Mouse (Mus musculus) CD8-positive naive resting alpha-beta T cell, adult 57 days (primary cell): Measurements from ENCODE around the gene Fam173a. TPM values are rescaled to one million over a fixed set of nuclear protein-coding genes. Genes with fewer than 3 reads are reported as not detected.

Source experiments
- total RNA-seq: library from RNA; stranded (reverse); gene quantifications from one replicate; pipeline ENCODE4 v1.2.4, GENCODE M21; 2023

Gene Fam173a
- total RNA-seq: 44.7 TPM

DNA sequence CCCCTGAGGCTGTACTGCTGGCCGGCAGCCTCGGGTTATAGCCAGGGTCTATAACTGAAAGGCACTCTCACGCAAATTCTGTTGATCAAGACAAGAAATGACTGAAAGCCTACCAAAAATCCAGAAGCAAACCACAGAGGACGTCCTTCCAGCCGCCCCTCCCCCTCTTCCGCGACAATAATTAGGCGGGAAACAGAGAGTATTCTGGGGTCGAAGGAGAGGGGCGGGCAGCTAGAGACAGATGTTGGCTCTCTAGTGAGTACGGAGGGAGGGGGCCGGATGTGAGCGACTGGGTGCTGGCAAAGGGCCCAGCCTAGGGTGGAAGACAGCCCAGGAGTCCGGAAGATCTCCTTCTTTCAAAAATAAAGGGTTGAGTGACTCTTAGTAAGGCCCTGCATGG, at the start of gene Fam173a:
Gene Fam173a, minus strand, starts transcription at position 287 of the 400 bp plus-strand sequence.

DNA sequence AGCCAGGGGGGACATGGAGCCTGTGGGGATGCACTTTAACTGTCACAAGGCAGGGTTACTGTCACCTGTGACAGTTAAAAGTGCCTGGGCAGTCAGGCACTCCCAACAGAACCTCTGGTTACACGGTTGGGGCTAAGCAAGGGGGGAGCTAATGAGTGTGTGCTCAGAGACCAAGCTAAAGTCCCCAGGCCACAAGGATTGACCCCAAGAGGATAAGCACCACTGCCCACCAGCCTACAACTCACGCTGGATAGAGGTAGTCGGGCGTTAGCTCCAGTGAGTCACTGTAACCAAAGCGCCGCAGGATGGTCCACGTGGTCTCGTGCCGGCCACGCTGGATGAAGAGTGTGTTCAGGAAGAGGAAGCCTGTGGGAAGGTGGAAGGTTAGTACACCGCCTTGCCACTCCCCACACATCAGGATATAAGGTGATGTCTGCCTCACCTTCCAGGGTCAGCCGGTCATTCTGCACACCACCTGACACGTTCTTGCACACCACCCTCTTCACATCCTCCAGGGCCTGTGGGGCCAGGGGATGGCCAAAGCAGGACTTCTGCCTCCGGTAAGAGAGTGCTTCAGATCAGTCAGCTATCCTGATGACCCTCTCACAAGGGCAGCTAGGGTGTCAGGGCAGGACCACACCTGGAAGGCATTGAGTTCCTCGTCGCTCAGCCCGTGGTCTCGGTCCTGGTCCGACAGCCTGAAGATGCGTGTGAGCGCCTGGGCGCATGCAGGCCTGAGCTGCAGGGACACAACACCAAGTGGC, 48.6 kb upstream of the Fam173a start, which contains the start of gene Gm20683:
Gene Gm20683, minus strand, starts transcription at position 647 of the 764 bp plus-strand sequence.

DNA sequence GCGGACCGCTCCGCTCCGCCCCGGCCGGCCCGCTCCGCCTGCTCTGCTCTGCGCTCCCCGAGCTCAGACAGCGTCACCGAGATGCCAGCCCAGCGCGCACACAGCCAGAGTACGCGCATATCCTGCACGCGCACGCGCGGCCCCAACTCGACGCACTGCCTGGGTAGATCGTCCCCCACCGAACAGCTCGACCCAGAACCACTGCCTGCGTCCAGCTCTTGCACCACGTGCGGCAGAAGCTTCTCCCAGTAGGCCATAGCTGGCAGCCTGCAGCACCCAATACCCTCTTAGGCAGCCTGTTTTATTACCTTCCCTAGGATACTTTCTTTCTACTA, 44.3 kb upstream of the Fam173a start, which contains the start of gene Rhbdl1:
Gene Rhbdl1, minus strand, starts transcription at position 220 of the 335 bp plus-strand sequence.

DNA sequence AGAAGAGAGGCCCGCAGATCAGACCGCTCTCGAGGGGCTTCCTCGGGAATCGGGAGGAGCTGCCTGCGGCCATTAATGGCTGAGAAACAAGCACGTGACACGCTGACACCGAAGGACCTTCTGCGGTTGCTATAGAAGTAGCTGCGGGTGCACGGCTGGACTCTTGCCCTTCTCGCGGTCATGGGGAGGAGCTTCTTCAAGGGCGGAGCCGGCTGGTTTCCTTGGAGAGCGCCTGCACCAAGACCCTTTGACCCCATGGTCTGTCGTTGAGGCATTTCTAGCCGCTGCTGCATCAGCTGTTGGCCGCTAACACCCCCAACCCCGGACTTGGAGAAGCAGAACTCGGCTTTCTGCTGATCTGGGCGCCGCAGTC, 40.6 kb upstream of the Fam173a start, which contains the start of gene Stub1:
Gene Stub1, minus strand, starts transcription at position 114 of the 373 bp plus-strand sequence.

DNA sequence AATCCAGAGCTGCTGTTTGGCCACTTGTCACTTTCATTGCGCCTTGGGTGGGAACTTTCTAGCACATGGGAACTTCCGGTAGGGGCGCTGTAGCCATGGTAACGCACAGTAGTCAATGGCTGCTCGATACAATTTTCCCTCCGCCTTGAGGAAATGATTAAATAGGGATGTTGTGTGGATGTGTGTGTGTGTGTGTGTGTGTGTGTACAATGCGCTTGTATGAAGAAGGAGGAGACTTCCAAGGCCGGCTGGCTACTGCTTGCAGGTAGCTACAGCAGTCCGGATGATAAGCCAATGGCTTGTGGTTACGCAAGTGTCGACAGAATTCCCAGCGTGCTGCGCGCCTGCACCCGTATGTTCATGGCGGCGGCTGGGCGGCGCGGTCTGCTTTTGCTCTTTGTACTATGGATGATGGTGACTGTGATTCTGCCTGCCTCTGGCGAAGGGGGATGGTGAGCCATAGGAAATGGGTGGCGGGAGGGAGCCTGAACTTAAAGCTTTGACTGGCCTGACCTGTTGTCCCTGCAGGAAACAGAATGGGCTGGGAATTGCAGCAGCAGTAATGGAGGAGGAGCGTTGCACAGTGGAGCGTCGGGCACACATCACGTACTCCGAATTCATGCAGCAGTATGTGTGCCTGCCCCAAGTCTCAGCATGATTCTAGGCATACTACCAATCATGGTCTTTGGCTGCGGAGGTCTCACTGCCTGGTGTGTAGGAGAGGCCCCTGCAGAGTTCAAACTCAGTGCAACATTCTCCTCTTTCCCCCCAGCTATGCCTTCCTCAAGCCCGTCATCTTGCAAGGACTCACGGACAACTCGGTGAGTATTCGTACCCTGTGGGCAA, 36.2 kb upstream of the Fam173a start, which contains the start of gene Jmjd8:
Gene Jmjd8, plus strand, starts transcription at position 156 of the 846 bp plus-strand sequence.

DNA sequence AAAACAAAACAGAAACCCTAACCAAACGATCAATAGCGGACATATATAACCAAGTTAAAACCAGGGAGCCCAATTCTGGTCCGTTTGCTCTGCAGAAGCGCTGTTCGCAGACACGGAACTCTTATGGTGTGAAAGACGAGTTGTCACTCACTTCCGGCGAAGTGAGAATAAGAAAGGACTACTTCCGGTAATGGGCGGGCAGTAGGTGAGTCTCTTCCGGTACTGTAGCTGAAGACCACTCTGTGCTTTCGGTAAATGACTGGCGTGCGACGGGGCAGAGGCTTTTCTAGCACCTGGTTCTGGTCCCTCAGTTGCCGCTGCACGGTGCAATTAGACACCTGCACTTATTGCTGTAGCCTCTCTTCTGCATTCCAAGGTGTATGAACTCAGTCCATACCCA, 30.8 kb upstream of the Fam173a start, which contains the start of gene Wdr24:
Gene Wdr24, plus strand, starts transcription at position 176 of the 400 bp plus-strand sequence.

DNA sequence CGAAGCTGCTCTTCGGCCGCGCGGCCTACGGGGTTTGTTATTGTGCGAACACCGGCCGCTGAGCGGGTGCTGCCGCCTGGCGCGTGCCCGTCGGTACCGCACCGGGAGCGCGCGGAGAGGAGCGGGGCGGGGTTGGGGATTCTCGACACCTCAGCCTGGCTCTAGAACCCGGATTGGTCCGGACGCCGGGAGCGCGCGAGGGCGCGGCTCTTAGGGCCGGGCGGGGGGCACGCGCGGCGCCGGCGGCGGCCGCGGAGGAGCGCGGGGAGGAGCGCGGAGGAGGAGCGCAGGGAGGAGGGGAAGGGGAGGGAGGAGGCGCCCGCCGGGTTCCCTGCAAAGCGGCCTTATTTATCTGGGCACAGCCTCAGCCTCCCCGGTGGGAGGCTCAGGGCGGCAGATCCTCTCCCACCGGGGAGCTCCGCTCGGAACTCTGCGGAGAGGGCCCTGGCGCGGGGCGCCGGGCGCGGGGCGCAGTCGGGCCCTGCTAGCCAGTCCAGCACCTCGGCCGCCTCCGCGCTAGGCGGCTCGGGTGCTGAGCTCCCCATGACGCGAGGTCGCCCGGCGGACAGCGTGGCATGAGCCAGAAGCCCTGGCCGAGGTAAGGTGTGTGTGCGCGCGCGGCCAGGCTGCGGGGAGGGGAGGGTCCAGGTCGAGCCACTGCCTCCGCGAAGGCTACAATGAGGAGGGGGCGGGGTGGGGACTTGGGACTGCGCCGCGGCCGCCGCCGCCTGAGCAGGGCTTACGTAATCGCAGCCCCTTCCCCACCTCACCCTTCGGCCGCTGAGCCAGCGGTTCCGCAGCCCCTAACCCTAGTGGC, 16.3 kb upstream of the Fam173a start, which contains the start of gene Fbxl16:
Gene Fbxl16, plus strand, starts transcription at position 297 of the 817 bp plus-strand sequence.

DNA sequence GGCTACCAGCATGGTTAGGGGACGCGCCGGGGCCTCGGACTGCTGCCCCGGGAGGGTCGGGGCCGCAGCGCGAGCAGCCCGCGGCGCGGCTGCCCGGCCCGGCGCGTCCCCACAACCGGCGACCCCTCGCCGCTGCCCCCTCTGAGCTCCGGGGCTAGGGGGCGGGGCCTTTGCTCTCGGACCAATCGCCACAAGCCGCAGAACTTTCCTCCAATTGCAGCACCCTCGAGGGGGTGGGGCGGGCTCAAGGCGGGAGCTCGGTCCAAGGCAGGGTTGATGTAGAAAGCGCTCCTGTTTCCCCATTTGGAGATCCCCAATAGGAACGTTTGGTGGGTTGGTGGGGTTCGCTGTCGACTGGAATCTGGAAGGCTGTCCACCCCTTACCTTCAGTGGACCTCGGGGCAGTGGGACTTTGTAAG, 4.3 kb upstream of the Fam173a start, which contains the start of gene Metrn:
Gene Metrn, minus strand, starts transcription at position 186 of the 419 bp plus-strand sequence.

DNA sequence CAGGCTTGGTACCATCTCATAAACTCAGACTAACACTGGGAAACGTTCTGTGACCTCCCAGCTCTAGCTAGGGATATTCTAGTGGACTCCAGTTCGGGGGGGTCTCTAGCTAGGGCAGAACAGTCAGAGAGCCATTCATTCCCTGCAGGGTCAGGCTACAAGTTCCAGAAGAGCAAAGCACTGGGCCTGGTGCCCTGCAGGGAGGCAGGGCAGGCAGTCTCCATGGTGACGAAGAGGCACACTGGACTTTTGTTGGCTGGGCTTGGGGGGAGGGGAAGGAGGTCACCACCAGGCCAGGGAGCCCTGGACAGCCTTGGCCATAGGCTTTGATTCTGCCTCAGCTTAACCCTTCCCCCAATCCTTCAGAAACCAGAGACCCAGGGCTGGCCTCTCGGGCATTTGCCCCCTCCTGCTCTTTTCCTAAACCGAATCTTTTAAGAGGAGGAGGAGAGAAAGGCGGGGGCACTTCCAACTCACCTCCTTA, 3.0 kb upstream of the Fam173a start, which contains the start of gene AC134908.4:
Gene AC134908.4, minus strand, starts transcription at position 51 of the 484 bp plus-strand sequence.

DNA sequence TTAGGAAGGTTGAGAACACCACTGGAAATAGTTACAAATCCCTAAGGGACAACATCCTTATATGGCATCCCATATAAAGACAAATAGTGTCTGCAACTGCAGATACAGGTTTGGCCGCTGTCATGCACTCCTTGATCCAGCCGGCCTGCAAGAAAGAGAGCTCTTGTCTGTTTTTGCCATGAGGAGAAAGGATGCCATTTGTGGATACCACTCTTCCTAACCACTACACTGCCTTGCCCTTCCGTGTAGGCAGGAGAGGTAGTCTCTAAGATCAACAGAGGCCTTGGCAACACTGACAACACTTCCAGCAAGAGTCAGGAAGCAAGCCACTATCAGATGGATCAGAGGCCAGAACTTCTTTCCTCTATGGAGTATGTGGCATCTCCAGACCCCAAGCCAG, 6.4 kb downstream of the Fam173a start, which contains the start of gene Ccdc78:
Gene Ccdc78, plus strand, starts transcription at position 301 of the 400 bp plus-strand sequence.

DNA sequence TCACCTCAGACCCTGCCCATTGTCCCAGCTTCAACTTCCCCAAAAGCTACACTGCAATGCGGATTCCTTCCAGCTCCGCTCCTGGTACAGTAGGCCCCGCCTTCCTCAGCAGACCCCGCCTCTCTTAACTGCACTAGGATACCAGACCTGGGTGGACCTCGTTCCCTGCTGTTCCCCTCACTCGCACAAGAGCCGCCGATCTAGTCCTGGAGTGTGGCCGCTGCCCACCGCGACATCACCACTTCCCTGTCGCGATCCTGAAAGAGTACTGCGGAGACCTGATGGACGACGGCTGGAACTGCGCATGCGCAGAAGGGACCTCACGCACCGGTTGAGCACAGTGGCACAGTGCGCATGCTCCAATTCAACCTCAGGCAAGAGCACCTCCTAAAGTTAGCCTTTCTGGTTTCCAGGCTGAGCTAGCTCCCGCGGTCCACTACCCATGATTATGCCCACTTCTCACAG, 7.4 kb downstream of the Fam173a start, which contains the start of gene Haghl:
Gene Haghl, minus strand, starts transcription at position 393 of the 465 bp plus-strand sequence.

DNA sequence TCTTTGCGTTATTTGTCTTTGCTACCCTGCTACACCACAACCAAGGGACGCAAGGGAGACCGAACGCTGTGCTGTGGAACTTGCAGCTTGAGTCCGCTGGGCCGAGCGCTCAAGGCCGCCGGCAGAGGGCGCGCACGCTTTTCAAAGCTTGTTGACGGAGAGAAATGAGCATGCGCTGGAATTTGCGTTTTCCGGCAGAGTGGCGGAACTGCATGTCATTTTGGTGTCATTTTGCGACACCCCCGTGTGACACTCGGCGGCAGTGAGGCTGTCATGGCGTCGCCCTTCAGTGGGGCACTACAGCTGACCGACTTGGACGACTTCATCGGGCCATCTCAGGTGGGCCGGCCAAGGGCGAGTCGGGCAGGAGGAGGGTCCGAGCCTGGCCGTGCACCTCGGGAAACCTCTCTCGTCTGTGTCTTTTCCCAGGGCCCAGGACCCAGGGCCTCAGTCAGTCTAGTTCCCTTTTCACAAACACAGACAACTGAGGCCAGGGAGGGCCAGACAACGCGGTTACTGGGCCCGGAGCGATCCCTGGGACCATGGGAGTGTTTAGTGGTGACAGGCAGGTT, 19.1 kb downstream of the Fam173a start, which contains the start of gene Narfl:
Gene Narfl, plus strand, starts transcription at position 228 of the 572 bp plus-strand sequence.

DNA sequence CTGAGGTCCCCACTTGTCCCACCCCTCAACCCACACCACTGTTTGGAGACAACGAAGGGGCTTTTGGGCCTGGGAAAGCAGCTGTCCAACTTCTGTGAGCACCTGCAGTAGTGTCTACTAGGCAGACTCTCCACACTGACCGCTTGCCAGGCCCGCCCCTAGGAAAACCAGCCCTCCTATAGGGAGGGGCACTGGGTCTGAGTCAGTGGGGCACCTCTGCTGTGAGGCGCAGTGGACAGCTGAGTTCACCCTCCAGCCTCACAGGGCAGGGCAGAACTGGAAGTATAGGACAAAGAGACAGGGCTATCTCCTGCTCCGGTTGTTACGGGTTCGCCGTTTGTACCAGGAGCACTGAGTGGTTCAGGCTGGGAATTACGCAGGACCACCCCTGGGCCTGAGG, 38.5 kb downstream of the Fam173a start, which contains the start of gene Msln:
Gene Msln, minus strand, starts transcription at position 138 of the 400 bp plus-strand sequence.

Other genes starting within 250 kb of the Fam173a start
- gene Sox8, start 222.2 kb downstream of the Fam173a start, total RNA-seq: 0.43 TPM
- gene Lmf1, start 213.8 kb downstream of the Fam173a start, total RNA-seq: 33.3 TPM
- gene Gng13, start 75.7 kb downstream of the Fam173a start, total RNA-seq: not detected
- 10.9 TPM for gene Chtf18, start 65.5 kb downstream of the Fam173a start, total RNA-seq
- gene Rpusd1, start 65.2 kb downstream of the Fam173a start, total RNA-seq: 4.2 TPM
- not detected for gene Mslnl, start 56.9 kb downstream of the Fam173a start, total RNA-seq
- gene Msln, start 38.5 kb downstream of the Fam173a start, total RNA-seq: not detected
- 26.5 TPM for gene Narfl, start 19.1 kb downstream of the Fam173a start, total RNA-seq
- 21.2 TPM for gene Haghl, start 7.2 kb downstream of the Fam173a start, total RNA-seq
- gene Ccdc78, start 6.3 kb downstream of the Fam173a start, total RNA-seq: not detected
- not detected for gene AC134908.4, start 2.8 kb upstream of the Fam173a start, total RNA-seq
- gene Metrn, start 4.2 kb upstream of the Fam173a start, total RNA-seq: 22.7 TPM
- gene Fbxl16, start 16.2 kb upstream of the Fam173a start, total RNA-seq: not detected
- 22.7 TPM for gene Wdr24, start 30.7 kb upstream of the Fam173a start, total RNA-seq
- 32.0 TPM for gene Jmjd8, start 36.0 kb upstream of the Fam173a start, total RNA-seq
- gene Stub1, start 40.5 kb upstream of the Fam173a start, total RNA-seq: 61.9 TPM
- gene Rhbdl1, start 44.4 kb upstream of the Fam173a start, total RNA-seq: 7.2 TPM
- 9.9 TPM for gene Gm20683, start 48.9 kb upstream of the Fam173a start, total RNA-seq
- gene Rhot2, start 52.0 kb upstream of the Fam173a start, total RNA-seq: 72.3 TPM
- gene Wdr90, start 68.6 kb upstream of the Fam173a start, total RNA-seq: 28.9 TPM
- gene Mcrip2, start 75.9 kb upstream of the Fam173a start, total RNA-seq: 8.2 TPM
- gene Mettl26, start 82.2 kb upstream of the Fam173a start, total RNA-seq: 29.2 TPM
- 5.9 TPM for gene Wfikkn1, start 88.0 kb upstream of the Fam173a start, total RNA-seq
- gene Rab40c, start 126.8 kb upstream of the Fam173a start, total RNA-seq: 23.6 TPM
- gene Pigq, start 152.0 kb upstream of the Fam173a start, total RNA-seq: 55.6 TPM
- not detected for gene Nhlrc4, start 152.1 kb upstream of the Fam173a start, total RNA-seq
- gene A930017K11Rik, start 159.7 kb upstream of the Fam173a start, total RNA-seq: not detected
- gene Capn15, start 192.9 kb upstream of the Fam173a start, total RNA-seq: 39.1 TPM